Mouse (Mus musculus) left cerebral cortex, adult 9 months (tissue): Measurements from ENCODE around the gene 2210011C24Rik.

Source experiments
- DNase-seq, 2 experiments: peaks; one replicate each; pipeline ENCODE4 v3.0.0; 2022; ENCODE audit warnings: low spot score in 2 of 2

Gene 2210011C24Rik

DNA sequence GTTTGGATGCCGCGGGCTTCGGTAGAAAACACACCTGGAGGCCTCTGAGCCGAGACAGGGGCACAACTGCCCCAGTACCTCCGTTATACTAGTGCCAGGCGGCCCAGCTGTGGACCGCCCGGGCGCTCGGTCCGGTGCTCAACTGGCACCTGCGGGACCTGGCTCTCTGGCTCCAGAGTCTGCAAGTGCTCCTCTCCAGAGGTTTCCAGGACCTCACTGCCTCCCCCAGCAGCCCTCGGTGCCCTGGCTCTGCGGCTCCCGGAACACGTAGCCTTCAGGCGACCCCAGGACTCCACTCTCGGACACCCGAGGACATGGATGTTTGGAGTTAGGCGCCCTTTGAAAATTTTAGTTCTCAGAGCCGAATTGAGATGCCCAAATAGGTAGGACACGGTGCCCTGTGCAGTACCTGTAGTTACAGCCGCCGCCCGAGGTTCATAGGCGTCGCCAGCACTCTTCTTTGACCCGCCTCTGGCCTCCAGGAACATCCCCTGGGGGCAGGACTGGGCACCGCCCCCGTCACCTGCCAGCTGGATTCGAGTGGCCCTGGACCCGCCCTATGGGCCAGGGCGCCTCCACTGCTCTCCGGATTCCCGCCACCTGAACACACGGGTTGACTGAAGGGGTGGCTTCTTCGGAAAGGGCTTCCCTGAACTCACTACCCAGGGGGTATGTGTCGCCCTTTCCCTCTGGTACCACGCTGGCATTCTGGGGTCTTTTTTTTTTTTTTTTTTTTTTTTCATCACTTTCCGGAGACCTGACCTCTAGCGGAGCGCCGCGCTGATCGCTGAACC is at the start of gene 2210011C24Rik:
2210011C24Rik (minus strand) TSS at position 467 of the 794 bp plus-strand sequence.
- DNase-seq: no peak

DNA sequence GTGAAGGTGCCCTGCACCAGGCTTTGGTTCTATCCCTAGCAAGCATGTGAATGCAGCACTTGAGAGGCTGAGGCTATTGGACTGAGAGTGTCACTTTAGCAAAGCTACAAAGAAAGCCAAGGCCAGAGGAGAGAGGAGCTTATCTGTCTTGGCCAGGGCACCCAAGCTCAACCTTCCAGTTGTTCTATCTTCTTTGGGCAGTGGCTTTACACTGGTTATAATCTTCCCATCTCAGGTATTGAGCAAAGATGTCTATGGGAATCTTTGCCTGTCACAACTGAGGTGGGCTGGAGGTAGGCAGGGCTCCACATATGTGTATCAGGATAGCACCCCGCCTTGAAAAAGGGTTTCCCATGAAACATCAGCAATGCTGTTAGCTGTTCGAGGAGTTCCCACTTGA is 48.3 kb upstream of the 2210011C24Rik start:
- DNase-seq: no peak

DNA sequence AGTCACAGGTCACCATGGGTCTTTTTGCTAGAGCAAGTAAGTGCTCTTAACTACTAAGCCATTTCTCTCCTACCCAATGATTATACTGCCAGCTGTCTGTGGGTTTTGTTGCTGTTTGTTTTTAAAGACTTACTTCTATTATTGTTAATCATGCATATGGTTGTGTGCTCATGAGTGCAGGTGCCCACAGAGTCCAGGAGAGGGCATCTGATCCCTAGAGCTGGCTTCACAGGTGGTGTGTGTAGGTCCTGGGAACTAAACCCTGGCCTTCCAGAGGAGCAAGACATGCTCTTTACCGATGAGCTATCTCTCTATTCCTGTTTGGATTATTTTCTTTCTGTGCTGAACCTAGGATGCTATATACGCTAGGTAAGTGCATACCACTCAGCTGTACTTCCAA is 47.3 kb upstream of the 2210011C24Rik start:
- no peak for DNase-seq

DNA sequence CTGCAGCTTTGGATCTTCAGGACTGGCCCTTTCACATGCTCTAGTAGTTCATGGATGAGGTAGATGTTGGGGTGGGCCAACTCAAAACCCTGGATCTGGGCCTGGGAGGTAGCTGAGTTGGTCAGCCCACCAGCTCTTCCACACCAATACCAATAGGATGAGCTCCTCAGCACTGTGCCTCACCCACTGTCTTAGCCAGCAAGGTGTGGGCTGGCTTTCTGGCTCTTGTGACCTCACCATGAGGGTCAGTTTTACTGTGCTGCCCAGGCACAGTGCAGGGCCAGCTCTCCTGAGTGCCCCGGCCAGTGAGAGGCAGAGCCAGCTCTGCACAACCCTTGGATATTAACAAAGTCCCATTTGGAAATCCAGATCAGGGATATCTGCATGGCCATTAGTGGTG is 45.9 kb upstream of the 2210011C24Rik start:
- no peak for DNase-seq

DNA sequence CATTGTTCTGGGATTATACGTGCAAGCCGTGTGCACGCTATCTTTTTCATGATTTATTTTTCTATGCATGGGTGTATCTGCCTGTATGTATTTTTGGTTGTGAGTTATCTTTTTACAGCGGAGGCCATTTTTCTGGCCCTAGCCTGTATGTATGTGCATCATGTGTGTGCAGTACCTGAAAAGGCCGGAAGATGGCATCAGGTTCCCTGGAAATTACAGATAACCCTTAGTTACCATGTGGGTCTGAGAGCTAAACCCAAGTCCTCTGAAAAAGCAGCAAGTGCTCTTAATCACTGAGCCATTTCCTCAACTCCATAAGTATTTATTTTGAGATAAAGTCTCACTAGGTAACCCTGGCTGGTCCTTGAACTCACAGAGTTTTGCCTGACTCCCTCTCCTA is 41.3 kb upstream of the 2210011C24Rik start:
- DNase-seq: no peak

DNA sequence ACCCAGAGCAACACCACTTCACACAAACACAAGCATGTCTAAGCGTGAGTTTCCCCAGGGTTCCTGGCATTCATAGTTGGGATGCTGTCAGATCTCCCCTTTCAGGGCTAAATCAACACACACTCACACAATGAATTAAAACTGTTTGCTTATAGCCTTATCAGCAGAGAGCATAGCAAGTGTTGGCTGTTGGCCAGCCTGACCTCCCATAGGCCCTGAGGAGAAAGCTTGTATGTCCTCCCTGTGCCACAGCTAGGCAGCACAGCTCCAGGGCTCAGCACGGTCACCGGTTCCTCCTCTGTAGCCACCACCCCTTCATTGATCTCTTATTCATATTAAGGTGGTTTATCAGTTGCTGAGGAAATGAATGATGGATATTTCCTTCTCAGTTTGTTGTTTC is 40.8 kb upstream of the 2210011C24Rik start:
- no peak for DNase-seq

DNA sequence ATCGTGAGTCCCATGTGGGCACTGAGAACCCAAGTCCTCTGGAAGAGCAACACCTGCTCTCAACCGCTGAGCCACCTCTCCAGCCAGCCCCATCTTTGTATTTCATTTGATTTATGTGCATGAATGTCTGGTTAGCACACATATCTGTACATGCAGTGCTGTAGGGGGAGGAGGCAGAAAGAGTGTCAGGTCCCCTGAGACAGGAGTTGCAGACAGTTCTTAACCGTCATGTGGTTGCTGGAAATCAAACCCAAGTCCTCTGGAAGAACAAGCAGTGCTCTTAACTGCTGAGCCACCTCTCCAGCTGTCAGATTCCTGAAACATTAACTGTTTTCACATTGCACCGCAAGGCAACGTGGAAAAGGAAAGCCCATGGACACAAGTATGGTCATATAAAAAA is 36.2 kb upstream of the 2210011C24Rik start:
- no peak for DNase-seq

DNA sequence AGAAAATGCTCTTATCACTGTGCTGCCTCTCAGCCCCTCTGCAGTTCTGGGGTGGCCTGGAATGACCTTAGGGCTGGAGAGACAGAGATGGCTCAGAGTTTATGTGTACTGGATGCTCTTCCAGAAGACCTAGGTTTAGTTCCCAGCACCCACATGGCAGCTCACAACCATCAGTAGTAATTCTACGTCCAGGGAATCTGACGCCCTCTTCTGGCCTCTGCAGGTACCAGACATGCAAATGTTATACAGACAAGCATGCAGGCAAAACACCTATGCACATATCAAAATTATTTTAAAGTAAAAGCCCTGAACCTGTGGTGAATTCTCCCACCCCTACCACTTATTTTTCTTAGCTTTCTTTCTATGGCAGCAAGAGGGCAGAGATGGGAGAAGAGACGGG is 34.5 kb upstream of the 2210011C24Rik start:
- DNase-seq: no peak

DNA sequence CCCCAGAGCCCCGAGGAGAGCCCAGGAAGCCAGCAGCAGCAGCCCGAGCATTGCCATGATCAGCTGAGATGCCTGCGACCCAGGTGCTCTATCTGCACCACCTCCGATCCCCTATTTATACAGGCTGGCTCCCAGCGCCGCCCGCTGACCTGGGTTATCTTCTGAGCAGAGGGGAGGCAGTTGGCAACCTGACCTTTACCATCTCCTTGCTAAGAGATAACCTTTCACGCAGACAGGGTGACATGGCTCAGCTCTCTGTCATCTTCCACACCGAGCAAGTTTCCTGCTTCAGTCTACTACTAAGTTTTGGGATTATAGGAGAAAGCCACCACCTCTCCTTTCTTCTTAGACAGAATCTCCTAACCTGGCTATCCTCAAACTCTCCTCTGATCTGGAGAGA is 32.9 kb upstream of the 2210011C24Rik start, which contains the start of gene Rln3:
Rln3 (minus strand) TSS at position 101 of the 400 bp plus-strand sequence.
- DNase-seq: no peak

DNA sequence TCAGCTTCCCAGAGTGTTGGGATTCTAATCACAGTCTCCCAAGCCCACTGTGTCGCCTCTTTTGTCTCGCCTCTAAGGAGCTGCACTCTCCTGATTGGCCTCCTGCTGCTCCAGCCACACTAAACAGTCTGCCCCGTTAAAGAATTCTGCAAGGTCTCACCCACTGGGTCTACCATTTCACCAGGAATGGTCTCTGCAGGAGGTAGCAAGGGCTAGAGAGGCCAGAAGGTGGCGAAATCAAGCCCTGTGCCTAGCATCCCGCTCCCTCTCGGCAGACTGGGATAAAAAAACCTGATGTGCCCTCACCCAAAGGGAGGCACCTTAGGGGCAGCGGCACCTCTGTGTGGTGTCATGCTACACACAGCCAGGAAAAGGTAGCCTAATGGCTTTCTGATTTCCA is 32.1 kb upstream of the 2210011C24Rik start:
- DNase-seq: no peak

DNA sequence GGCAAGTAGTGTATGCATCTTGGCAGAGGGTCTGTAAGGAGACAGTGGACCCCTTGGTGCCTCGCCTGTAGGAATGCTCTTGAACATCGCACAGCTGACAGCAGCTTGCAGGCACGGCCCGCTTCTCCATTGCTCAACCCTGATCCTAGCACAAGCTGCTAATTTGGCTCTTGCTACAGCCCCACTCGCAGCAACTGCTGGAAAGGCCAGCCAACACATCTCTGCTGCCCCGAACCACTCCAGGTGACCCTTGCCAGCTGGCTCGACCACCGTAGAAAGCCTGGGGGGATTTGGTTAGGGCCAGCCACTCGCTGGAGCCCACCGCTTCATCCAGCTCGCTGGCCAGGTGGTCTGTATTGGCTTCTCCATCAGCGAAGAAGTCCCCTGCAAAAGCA is 31.0 kb upstream of the 2210011C24Rik start:
- no peak for DNase-seq

DNA sequence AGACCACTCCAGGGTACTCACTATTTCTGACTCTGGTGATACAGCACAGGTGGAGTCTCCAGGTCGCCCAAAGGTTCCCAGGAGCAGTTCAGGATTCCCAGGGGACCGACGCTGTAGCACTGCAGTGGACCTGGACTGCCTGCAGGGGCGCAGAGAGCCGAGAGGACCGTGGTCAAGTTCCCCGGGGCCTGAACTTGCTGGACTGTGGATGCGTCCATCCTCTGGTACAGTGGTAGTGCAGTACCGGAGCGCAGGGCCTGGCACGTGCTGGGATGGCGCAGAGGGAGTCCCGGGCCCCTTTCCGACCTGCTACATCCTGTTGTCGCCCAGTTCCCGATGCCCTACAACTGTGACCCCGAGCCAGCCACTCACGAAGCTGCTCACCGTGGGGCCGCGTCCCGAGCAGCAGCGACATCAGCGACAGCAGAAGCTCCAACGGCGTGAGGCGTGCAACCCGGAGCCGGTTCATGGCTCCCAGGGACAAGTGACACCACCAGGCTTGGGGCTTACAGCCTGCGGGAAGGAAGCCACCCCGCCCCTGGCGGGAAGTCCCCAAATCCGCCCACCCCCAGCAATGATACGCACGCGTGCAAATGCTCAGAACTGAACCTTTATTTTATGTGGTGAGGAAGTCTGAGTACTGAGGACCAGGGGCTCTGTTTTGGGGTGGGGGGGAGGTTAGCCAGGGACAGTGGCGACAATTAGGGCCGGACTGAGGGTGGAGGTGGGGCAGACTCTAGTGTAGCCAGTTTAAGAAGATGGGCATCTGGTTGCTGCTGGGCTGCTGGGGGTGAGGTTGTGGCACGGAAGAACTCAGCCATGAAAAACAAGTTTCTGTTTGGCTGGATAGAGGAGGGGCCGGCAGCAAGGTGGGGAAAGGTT is 30.3 kb upstream of the 2210011C24Rik start, which contains the start of gene Il27ra:
Il27ra (minus strand) TSS at position 524 of the 882 bp plus-strand sequence.
- DNase-seq: peak in 1 of 2 experiments; percentile 19

DNA sequence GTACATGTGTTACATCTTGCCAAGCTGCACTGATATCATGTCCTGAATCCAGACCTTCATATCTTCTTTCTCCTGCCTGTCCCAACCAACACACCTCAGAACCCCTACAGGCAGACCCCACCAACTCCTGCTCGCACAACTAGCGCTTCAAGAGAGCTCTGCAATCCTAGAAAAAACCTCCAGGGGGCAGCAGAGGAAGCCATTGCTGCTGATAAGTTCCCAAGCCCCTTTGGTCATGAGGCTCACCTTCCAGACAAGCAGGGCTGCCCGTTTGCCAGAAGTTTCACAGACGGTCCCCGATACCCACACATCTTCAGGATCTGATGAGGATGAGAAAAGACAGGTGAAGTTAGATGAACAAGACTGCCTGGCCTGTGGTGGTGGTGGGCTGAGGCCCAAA is 27.1 kb upstream of the 2210011C24Rik start:
- peak in 1 of 2 experiments; percentile 78 for DNase-seq

DNA sequence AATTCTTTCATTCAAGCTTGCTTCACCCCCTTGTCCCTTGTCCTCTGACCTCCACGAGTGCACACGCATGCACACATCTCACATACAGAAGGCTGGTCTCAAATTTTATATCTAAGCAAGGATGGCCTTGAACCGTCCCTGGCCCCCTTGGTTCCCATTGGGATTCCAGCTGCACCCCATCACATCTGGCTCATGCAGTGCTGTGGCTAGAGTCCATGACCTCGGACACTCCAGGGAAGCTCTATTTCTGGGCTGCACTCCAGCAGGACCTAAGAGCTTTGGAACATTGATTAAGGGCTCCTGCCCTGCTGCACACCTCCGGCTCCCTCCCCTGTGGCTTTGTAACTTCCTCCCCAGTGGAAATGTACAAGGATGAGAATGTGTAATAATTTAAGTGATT is 26.0 kb upstream of the 2210011C24Rik start:
- no peak for DNase-seq

DNA sequence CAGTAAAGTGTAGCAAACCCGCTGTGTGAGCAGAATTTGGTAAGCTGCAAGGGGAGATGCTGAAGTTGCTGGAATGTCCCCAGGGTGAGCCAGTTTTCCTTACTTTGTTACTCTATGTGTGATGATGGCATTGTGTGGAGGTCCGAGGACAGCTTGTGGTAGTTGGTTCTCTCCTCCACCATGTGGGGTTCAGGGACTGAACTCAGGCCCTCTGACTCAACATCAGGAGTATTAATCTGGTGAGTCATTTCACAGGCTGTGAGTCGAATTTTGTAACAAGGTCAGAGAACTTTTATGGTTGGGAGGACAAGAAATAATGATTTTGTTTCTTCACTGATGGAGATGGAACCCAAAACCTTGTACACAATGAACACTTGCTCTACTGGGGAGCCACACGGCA is 20.8 kb upstream of the 2210011C24Rik start:
- DNase-seq: no peak

DNA sequence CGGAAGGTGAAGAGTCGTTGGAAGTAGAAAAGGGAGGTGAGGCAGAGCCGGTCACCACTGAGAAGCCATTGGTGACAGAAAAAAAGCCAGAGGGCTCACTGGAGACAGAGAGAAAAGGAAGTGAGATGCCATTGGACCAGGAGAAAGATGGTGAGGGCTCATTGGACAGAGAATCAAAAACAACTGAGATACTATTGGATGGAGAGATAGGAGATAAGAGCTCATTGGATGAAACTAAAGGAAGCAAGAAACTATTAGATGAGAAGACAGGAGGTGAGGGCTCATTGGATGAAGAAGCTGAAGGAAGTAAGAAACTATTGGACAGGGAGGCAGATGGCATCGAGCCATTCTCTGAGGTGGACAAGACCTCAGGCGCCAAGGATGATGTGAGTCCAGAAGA is 17.3 kb upstream of the 2210011C24Rik start:
- no peak for DNase-seq

DNA sequence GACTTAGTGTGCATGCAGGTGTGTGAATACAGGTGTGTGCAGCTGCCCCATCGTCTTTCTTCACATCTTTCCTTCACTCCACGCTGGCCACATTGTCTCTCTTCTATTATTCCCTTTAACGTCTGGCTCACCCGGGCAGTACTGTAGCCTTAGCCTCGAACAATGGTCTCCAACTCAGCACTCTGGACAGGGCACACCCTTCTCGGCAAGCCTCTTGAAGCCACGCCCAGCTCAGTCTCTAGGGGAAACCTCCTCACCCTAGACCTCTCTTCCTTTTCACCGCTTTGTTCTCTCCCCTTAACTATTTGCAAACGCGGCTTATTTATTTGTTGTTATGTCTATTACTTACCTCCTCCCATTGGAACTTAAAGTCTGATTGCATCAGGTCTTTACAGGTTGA is 15.5 kb upstream of the 2210011C24Rik start:
- DNase-seq: no peak

DNA sequence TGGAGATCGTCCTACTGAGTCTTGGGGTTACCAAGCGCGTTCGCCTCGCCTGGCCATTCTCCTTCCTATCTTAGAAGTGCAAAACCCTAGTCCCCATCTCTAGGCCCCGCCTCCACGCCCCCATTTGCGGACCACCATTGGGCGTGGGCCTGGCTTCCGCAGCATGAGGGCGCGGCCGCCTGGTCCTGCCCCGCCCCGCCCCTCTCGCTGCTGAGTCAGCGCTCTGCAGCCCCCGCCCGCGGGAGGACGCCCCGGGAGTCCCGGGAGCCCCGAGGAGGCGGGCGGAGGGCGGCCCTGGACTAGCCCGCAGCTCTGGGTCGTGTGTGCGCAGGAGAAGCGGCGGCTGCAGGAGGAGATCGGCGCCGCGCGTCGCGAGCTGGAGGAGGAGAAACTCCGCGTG is 13.9 kb upstream of the 2210011C24Rik start:
- DNase-seq: no peak

DNA sequence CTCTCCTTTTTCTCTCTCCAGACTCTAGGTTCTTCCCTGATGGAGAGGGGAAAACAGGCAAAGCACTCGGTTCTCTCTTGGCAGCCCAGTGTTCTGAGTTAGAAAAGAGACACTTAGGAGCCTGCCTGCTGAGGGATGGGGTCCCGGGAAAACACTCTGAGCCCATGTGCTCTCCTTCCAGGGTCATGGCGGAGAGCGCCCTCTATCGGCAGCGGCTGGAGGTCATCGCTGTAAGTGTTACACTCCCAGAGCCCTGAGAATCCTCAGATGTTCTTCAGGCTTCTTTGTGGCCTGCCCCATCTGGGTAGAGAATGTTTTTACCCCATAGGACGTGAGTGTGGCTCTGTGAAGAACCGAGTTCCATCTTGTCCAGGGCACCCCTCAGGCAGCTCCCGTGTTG is 12.2 kb upstream of the 2210011C24Rik start:
- DNase-seq: no peak

DNA sequence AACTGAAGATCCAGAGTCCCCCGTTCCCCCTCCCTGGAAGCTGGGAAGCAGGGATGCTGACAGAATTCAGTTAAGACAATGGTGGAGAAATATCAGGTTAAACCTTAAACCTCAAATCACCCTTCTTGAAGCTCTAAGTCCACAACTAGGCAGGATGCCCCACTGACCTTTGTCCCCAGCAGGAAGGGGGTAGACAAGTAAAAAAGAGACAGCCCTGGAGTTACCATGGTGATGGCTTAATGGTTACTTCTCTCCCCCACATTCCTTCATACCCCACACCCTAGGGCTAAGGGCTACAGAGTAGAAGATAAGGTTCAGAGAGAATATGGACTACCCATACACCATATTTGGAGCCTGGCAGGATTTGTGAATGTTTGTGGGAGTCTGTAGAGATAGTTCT is 11.7 kb upstream of the 2210011C24Rik start:
- DNase-seq: no peak

DNA sequence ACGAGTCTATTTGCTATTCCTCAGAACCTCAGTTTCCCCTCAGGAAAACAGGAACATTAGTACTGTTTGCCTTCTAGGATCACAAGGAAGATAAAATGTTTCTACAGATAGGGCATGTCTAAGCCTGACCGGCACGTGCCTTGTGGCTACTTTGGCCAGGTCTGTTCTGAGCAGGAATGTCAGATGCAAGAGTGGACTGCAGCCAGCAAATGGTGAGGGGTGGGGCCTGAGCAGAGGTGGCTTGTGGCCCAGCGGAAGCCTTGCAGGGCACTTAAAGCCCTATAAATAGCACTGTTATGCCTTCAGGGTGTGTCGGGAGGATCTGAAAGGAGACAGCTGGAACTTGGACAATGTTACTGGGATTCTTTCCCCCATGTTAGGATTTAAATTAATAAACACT is 11.1 kb upstream of the 2210011C24Rik start:
- DNase-seq: no peak

DNA sequence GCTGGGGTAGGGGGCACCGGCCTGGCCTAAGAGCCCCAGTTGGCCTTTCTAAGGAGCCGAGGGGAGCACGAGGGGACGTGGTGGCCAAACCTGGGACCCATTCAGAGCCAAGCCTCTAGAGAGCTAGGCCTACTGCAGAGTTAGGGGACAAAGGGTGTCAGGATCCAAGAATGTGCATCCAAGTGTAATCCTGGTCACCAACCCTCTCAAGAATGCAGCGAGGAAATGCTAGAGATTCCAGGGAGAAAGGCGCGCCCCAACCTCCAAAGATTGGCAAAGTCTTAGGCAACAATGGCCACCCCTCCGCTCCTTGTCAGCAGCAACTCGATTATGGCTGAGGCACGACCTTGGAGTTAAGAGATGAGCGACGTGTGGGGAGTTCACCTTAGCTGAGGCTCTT is 9.6 kb upstream of the 2210011C24Rik start:
- no peak for DNase-seq

DNA sequence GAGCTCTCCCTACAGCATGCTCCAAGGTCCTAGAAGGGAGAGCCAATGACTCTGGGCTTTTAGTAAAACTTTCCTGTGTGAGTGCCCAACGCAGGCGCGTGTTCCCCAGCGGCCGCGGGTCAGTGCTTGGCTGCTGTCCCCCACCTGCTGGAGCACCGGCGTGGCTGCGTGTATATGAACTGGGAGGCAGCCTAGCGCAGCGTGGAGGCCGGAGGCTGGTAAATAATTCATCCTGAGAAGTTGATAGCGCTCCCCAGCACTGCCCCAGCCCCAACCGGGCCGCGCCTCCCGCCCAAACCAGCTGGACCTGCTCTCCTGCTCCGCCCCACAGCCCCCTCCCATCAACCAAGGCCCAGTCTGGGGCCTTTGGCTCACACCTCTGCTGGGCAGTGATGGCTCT is 9.1 kb upstream of the 2210011C24Rik start, which contains the start of gene Palm3:
Palm3 (plus strand) TSS at position 376 of the 400 bp plus-strand sequence.
- no peak for DNase-seq
